Mouse (Mus musculus): ENCODE data around the gene Gm45716. TPM values are rescaled to one million over a fixed set of nuclear protein-coding genes. Genes with fewer than 3 reads are reported as not detected.

Gene Gm45716
- 6.5 and 7.9 TPM in 2 replicates for polyA plus RNA-seq (2015; fragmentation: Nextera tagmentation; extraction: Ambion mirVana)

GRCm38 (mm10) chr11:90187441-90187840, at the start of gene Gm45716:
TSS of gene Gm45716 (plus strand) at chr11:90187683.

GRCm38 (mm10) chr11:90249025-90249650, 61.7 kb downstream of the Gm45716 start, which contains the start of gene Mmd:
TSS of gene Mmd (plus strand) at chr11:90249456.

Other genes starting within 250 kb of the Gm45716 start
- 6.4 and 7.6 TPM in 2 replicates for gene Pctp, start 184.8 kb upstream of the Gm45716 start, polyA plus RNA-seq (2015; fragmentation: Nextera tagmentation; extraction: Ambion mirVana)
- 2.3 and 2.7 TPM in 2 replicates for gene Tmem100, start 157.3 kb upstream of the Gm45716 start, polyA plus RNA-seq (2015; fragmentation: Nextera tagmentation; extraction: Ambion mirVana)
- 11.9 and 12.9 TPM in 2 replicates for gene Mmd, start 61.8 kb downstream of the Gm45716 start, polyA plus RNA-seq (2015; fragmentation: Nextera tagmentation; extraction: Ambion mirVana)
- 0.64 and 1.1 TPM in 2 replicates for gene Hlf, start 203.2 kb downstream of the Gm45716 start, polyA plus RNA-seq (2015; fragmentation: Nextera tagmentation; extraction: Ambion mirVana)

All from spleen, postnatal 0 days (tissue).